Mouse (Mus musculus): ENCODE results near the gene Raph1.
A peak's percentile ranks its signal among the peaks of the same experiment; 100 is the strongest.
"Not testable (repeated sequence)": the region's sequence is repeated elsewhere in the genome, so short reads cannot be mapped to it uniquely, and the experiment has no call there.

Gene Raph1

GRCm38 (mm10) chr1:60564691-60565090 is 2.2 kb downstream of the Raph1 start:
- no peak for DNase-seq

GRCm38 (mm10) chr1:60563021-60563420 is 3.9 kb downstream of the Raph1 start:
- no peak for DNase-seq

- no peak for DNase-seq
Measured at GRCm38 (mm10) chr1:60543681-60544080, 23.2 kb downstream of the Raph1 start.

GRCm38 (mm10) chr1:60539272-60539671 is 27.6 kb downstream of the Raph1 start:
- DNase-seq: no peak

GRCm38 (mm10) chr1:60534932-60535331 is 32.0 kb downstream of the Raph1 start:
- DNase-seq: no peak

- DNase-seq: no peak
Measured at GRCm38 (mm10) chr1:60530636-60531035, 36.3 kb downstream of the Raph1 start.

GRCm38 (mm10) chr1:60530107-60530506 is 36.8 kb downstream of the Raph1 start:
- DNase-seq: no peak

- DNase-seq: no peak
Measured at GRCm38 (mm10) chr1:60510584-60510983, 56.3 kb downstream of the Raph1 start.

- no peak for DNase-seq
Measured at GRCm38 (mm10) chr1:60503456-60503855, 63.4 kb downstream of the Raph1 start.

- DNase-seq: no peak
Measured at GRCm38 (mm10) chr1:60493421-60493820, 73.5 kb downstream of the Raph1 start.

GRCm38 (mm10) chr1:60492404-60492803 is 74.5 kb downstream of the Raph1 start:
- no peak for DNase-seq

GRCm38 (mm10) chr1:60490510-60490909 is 76.4 kb downstream of the Raph1 start:
- no peak for DNase-seq

- no peak for DNase-seq
Measured at GRCm38 (mm10) chr1:60489660-60490059, 77.2 kb downstream of the Raph1 start.

GRCm38 (mm10) chr1:60488635-60489034 is 78.3 kb downstream of the Raph1 start:
- DNase-seq: peak; percentile 61

- no peak for DNase-seq
Measured at GRCm38 (mm10) chr1:60485649-60486048, 81.3 kb downstream of the Raph1 start.

GRCm38 (mm10) chr1:60482881-60483280 is 84.0 kb downstream of the Raph1 start:
- DNase-seq: no peak

GRCm38 (mm10) chr1:60481561-60481960 is 85.3 kb downstream of the Raph1 start:
- no peak for DNase-seq

GRCm38 (mm10) chr1:60470541-60470940 is 96.4 kb downstream of the Raph1 start:
- DNase-seq: no peak

- DNase-seq: peak; percentile 45
Measured at GRCm38 (mm10) chr1:60469491-60469890, 97.4 kb downstream of the Raph1 start.

- no peak for DNase-seq
Measured at GRCm38 (mm10) chr1:60460623-60461022, 106.3 kb downstream of the Raph1 start.

- DNase-seq: no peak
Measured at GRCm38 (mm10) chr1:60449896-60450295, 117.0 kb downstream of the Raph1 start.

GRCm38 (mm10) chr1:60447067-60447466 is 119.8 kb downstream of the Raph1 start:
- DNase-seq: no peak

GRCm38 (mm10) chr1:60441438-60441837 is 125.5 kb downstream of the Raph1 start:
- not testable (repeated sequence) for DNase-seq

GRCm38 (mm10) chr1:60432497-60432896 is 134.4 kb downstream of the Raph1 start:
- no peak for DNase-seq

Measured in right cerebral cortex, adult 18-20 months (tissue).